Mouse (Mus musculus): ENCODE results near the gene Adgrb3. TPM values are rescaled to one million over a fixed set of nuclear protein-coding genes. Genes with fewer than 3 reads are reported as not detected.

Adgrb3 gene
- polyA plus RNA-seq, 1 experiment from 2014 or later = 1.5 TPM

- no peak for ATAC-seq (ENCODE audit: low FRiP score, low read depth)
- Histone ChIP-seq H3K4me3 (no peak overlapping the region), H3K4me2 (replicated peaks) (no peak overlapping the region), H3K9ac (no peak overlapping the region), H3K36me3 (no peaks in the 10 kb centered on the region), H3K9me3 (no peaks in the 10 kb centered on the region), H3K27me3 (no peaks in the 10 kb centered on the region), H3K27ac (no peak overlapping the region), H3K4me1 (no peaks in the 10 kb centered on the region)
- 86% methylated on average over 3 of the region's 3 CpGs for WGBS
Measured at GRCm38 (mm10) chr1:25146206-25146605, 683.3 kb downstream of the Adgrb3 start.

GRCm38 (mm10) chr1:25132150-25132824 lies 697.2 kb downstream of the Adgrb3 start:
- H3K4me2 ChIP-seq (replicated peaks) = no peak overlapping the region

GRCm38 (mm10) chr1:25115512-25115911 lies 714.0 kb downstream of the Adgrb3 start:
- H3K9ac ChIP-seq = no peak overlapping the region
- 82% methylated on average over 11 of the region's 11 CpGs for WGBS
- no peaks in the 10 kb centered on the region for H3K36me3 ChIP-seq
- no peak overlapping the region for H3K4me3 ChIP-seq
- H3K9me3 ChIP-seq = no peaks in the 10 kb centered on the region
- H3K27me3 ChIP-seq = no peaks in the 10 kb centered on the region
- H3K4me1 ChIP-seq = no peaks in the 10 kb centered on the region
- no peak overlapping the region for H3K4me2 ChIP-seq (replicated peaks)
- no peak overlapping the region for H3K27ac ChIP-seq
- ATAC-seq (ENCODE audit: low FRiP score, low read depth) = no peak

More at GRCm38 (mm10) chr1:25132150-25132824, 697.2 kb downstream of the Adgrb3 start:
- no peaks in the 10 kb centered on the region for H3K9me3 ChIP-seq
- no peaks in the 10 kb centered on the region for H3K4me1 ChIP-seq
- no peak overlapping the region for H3K27ac ChIP-seq
- ATAC-seq (ENCODE audit: low FRiP score, low read depth) = no peak
- no peak overlapping the region for H3K9ac ChIP-seq
- H3K4me3 ChIP-seq = no peak overlapping the region
- H3K36me3 ChIP-seq = no peaks in the 10 kb centered on the region
- WGBS = 63% methylated on average over 4 of the region's 4 CpGs
- H3K27me3 ChIP-seq = no peaks in the 10 kb centered on the region

- WGBS = 73% methylated on average over 3 of the region's 3 CpGs
- Histone ChIP-seq H3K4me1 (no peaks in the 10 kb centered on the region), H3K27me3 (no peaks in the 10 kb centered on the region), H3K9me3 (no peaks in the 10 kb centered on the region), H3K27ac (no peak overlapping the region), H3K4me2 (replicated peaks) (no peak overlapping the region), H3K4me3 (no peak overlapping the region), H3K9ac (no peak overlapping the region), H3K36me3 (no peaks in the 10 kb centered on the region)
- no peak for ATAC-seq (ENCODE audit: low FRiP score, low read depth)
Measured at GRCm38 (mm10) chr1:25107500-25108101, 721.9 kb downstream of the Adgrb3 start.

GRCm38 (mm10) chr1:25106679-25107078 lies 722.8 kb downstream of the Adgrb3 start:
- WGBS = 53% methylated on average over 6 of the region's 6 CpGs
- no peak overlapping the region for H3K27ac ChIP-seq
- H3K36me3 ChIP-seq = no peaks in the 10 kb centered on the region

GRCm38 (mm10) chr1:25105367-25105766 lies 724.1 kb downstream of the Adgrb3 start:
- Histone ChIP-seq H3K9me3 (no peaks in the 10 kb centered on the region), H3K36me3 (no peaks in the 10 kb centered on the region), H3K4me2 (replicated peaks) (no peak overlapping the region), H3K4me3 (no peak overlapping the region), H3K9ac (no peak overlapping the region), H3K27ac (no peak overlapping the region), H3K4me1 (no peaks in the 10 kb centered on the region), H3K27me3 (no peaks in the 10 kb centered on the region)
- 50% methylated on average over 4 of the region's 4 CpGs for WGBS
- no peak for ATAC-seq (ENCODE audit: low FRiP score, low read depth)

More at GRCm38 (mm10) chr1:25106679-25107078, 722.8 kb downstream of the Adgrb3 start:
- Histone ChIP-seq H3K27me3 (no peaks in the 10 kb centered on the region), H3K4me2 (replicated peaks) (no peak overlapping the region), H3K9ac (no peak overlapping the region), H3K9me3 (no peaks in the 10 kb centered on the region), H3K4me1 (no peaks in the 10 kb centered on the region), H3K4me3 (no peak overlapping the region)
- ATAC-seq (ENCODE audit: low FRiP score, low read depth) = no peak

GRCm38 (mm10) chr1:25088010-25088719 lies 741.3 kb downstream of the Adgrb3 start:
- Histone ChIP-seq H3K4me3 (no peak overlapping the region), H3K27ac (no peak overlapping the region), H3K9ac (no peak overlapping the region), H3K36me3 (no peaks in the 10 kb centered on the region), H3K9me3 (no peaks in the 10 kb centered on the region), H3K27me3 (no peaks in the 10 kb centered on the region), H3K4me2 (replicated peaks) (no peak overlapping the region), H3K4me1 (peaks cover 16% of the 10 kb centered on the region; the same call in 1 of the 2 replicates)
- ATAC-seq (ENCODE audit: low FRiP score, low read depth) = no peak
- 28% methylated on average over 5 of the region's 5 CpGs for WGBS

- Histone ChIP-seq H3K36me3 (no peaks in the 10 kb centered on the region), H3K4me1 (peaks cover 16% of the 10 kb centered on the region; the same call in 1 of the 2 replicates), H3K4me2 (replicated peaks) (no peak overlapping the region; the same call in 1 of the 2 replicates), H3K4me3 (no peak overlapping the region), H3K9ac (no peak overlapping the region), H3K27me3 (no peaks in the 10 kb centered on the region), H3K9me3 (no peaks in the 10 kb centered on the region), H3K27ac (no peak overlapping the region)
- ATAC-seq (ENCODE audit: low FRiP score, low read depth) = peak; percentile 8; the same call in 1 of the 2 replicates
- 65% methylated on average over 14 of the region's 14 CpGs for WGBS
Measured at GRCm38 (mm10) chr1:25085616-25086372, 743.7 kb downstream of the Adgrb3 start.

GRCm38 (mm10) chr1:25082377-25082776 lies 747.1 kb downstream of the Adgrb3 start:
- H3K9me3 ChIP-seq = no peaks in the 10 kb centered on the region
- no peak overlapping the region for H3K4me3 ChIP-seq
- H3K36me3 ChIP-seq = no peaks in the 10 kb centered on the region
- H3K4me2 ChIP-seq (replicated peaks) = no peak overlapping the region
- no peak for ATAC-seq (ENCODE audit: low FRiP score, low read depth)
- no peak overlapping the region for H3K9ac ChIP-seq
- 77% methylated on average over 8 of the region's 8 CpGs for WGBS
- peaks cover 9% of the 10 kb centered on the region; the same call in 1 of the 2 replicates for H3K4me1 ChIP-seq
- H3K27me3 ChIP-seq = no peaks in the 10 kb centered on the region
- H3K27ac ChIP-seq = no peak overlapping the region

- no peak for ATAC-seq (ENCODE audit: low FRiP score, low read depth)
- 70% methylated on average over 4 of the region's 4 CpGs for WGBS
Measured at GRCm38 (mm10) chr1:25081265-25081849, 748.1 kb downstream of the Adgrb3 start.

GRCm38 (mm10) chr1:25079395-25079794 lies 750.1 kb downstream of the Adgrb3 start:
- ATAC-seq (ENCODE audit: low FRiP score, low read depth) = no peak
- no peak overlapping the region for H3K9ac ChIP-seq
- WGBS = 83% methylated on average over 2 of the region's 2 CpGs
- no peaks in the 10 kb centered on the region for H3K9me3 ChIP-seq
- H3K27ac ChIP-seq = no peak overlapping the region
- H3K36me3 ChIP-seq = no peaks in the 10 kb centered on the region
- no peaks in the 10 kb centered on the region for H3K27me3 ChIP-seq
- no peaks in the 10 kb centered on the region for H3K4me1 ChIP-seq
- no peak overlapping the region for H3K4me3 ChIP-seq
- no peak overlapping the region for H3K4me2 ChIP-seq (replicated peaks)

More at GRCm38 (mm10) chr1:25081265-25081849, 748.1 kb downstream of the Adgrb3 start:
- Histone ChIP-seq H3K9me3 (no peaks in the 10 kb centered on the region), H3K4me2 (replicated peaks) (no peak overlapping the region), H3K27ac (no peak overlapping the region), H3K36me3 (no peaks in the 10 kb centered on the region), H3K27me3 (no peaks in the 10 kb centered on the region), H3K4me3 (no peak overlapping the region), H3K4me1 (peaks cover 9% of the 10 kb centered on the region; the same call in 1 of the 2 replicates), H3K9ac (no peak overlapping the region)
